In the genomic region with DNA sequence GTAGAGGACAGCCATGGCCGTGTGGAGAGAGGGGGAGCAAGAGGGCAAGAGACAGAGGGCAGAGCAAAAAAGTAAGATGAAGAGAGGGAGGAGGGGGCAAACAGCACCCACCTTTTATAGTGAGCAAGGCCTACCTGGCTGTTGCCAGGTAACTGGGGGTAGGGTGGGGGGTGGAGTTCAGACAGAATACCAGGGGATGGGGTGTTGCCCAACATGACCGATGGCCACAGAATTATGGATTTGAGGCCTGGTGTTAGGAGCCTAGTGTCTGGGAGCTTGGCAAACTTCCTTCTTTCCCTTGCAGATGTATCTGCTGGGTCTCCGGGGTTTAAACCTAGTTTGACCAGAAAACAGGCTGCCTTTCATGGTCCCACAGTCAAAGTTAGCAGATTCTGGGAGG, we compare ENCODE assay signal across 28 mouse cellular contexts.
"Had no signal": no experiment of that assay in that cellular context is flagged by ENCODE, and none has a peak within 500 bp of the region (broad histone marks: within the 10 kb centered on the region; RNA-seq: fewer than 3 reads in every experiment).

No protein-coding gene starts in this region.

- H3K27me3 ChIP-seq: embryonic facial prominence, embryonic 12.5 days; embryonic facial prominence, embryonic 13.5 days; embryonic facial prominence, embryonic 15.5 days; forebrain, embryonic 12.5 days; forebrain, embryonic 13.5 days; forebrain, embryonic 15.5 days had no signal

- H3K4me3 ChIP-seq: embryonic facial prominence, embryonic 10.5 days; embryonic facial prominence, embryonic 12.5 days; embryonic facial prominence, embryonic 13.5 days; embryonic facial prominence, embryonic 15.5 days; erythroblast, embryonic 14.5 days; forebrain, embryonic 10.5 days; forebrain, embryonic 12.5 days; forebrain, embryonic 13.5 days; forebrain, embryonic 15.5 days; gastrocnemius, adult 2 months had no signal

- H3K9me3 ChIP-seq: embryonic facial prominence, embryonic 10.5 days; embryonic facial prominence, embryonic 12.5 days; embryonic facial prominence, embryonic 13.5 days; embryonic facial prominence, embryonic 15.5 days; forebrain, embryonic 10.5 days; forebrain, embryonic 12.5 days; forebrain, embryonic 13.5 days; forebrain, embryonic 15.5 days had no signal

- H3K4me1 ChIP-seq: embryonic facial prominence, embryonic 15.5 days had no signal

- DNase-seq: cerebellum, adult 18-20 months; cerebellum, adult 2 months; cerebellum, adult 8-10 months; cerebellum, adult 9-10 months; cerebellum, adult 9-11 months; cerebellum, postnatal 10 days; cerebellum, postnatal 14 days; cerebellum, postnatal 25 days; cerebellum, postnatal 36 days; embryo, embryonic 11 days; forebrain, postnatal 0 days; gastrocnemius, adult 2 months; gastrocnemius, postnatal 10 days; gastrocnemius, postnatal 14 days; gastrocnemius, postnatal 25 days; gastrocnemius, postnatal 36 days; heart, adult 18-20 months had no signal

- H3K36me3 ChIP-seq: embryonic facial prominence, embryonic 10.5 days; embryonic facial prominence, embryonic 12.5 days; embryonic facial prominence, embryonic 13.5 days; embryonic facial prominence, embryonic 15.5 days; forebrain, embryonic 10.5 days; forebrain, embryonic 12.5 days; forebrain, embryonic 15.5 days had no signal

- H3K27ac ChIP-seq: embryonic facial prominence, embryonic 10.5 days; embryonic facial prominence, embryonic 12.5 days; embryonic facial prominence, embryonic 13.5 days; embryonic facial prominence, embryonic 15.5 days; forebrain, embryonic 12.5 days; forebrain, embryonic 13.5 days; forebrain, embryonic 15.5 days; gastrocnemius, adult 2 months had no signal

- H3K4me2 ChIP-seq: embryonic facial prominence, embryonic 12.5 days; embryonic facial prominence, embryonic 13.5 days; embryonic facial prominence, embryonic 15.5 days; forebrain, embryonic 12.5 days; forebrain, embryonic 13.5 days; forebrain, embryonic 15.5 days had no signal

- H3K9ac ChIP-seq: embryonic facial prominence, embryonic 12.5 days; embryonic facial prominence, embryonic 13.5 days; embryonic facial prominence, embryonic 15.5 days; forebrain, embryonic 12.5 days; forebrain, embryonic 13.5 days; forebrain, embryonic 15.5 days; forebrain, postnatal 0 days had no signal

- ATAC-seq: forebrain, embryonic 13.5 days; forebrain, embryonic 14.5 days; forebrain, embryonic 15.5 days; forebrain, embryonic 16.5 days; forebrain, postnatal 0 days had no signal
